ENCODE assay signal across 8 mouse cellular contexts in the genomic region with DNA sequence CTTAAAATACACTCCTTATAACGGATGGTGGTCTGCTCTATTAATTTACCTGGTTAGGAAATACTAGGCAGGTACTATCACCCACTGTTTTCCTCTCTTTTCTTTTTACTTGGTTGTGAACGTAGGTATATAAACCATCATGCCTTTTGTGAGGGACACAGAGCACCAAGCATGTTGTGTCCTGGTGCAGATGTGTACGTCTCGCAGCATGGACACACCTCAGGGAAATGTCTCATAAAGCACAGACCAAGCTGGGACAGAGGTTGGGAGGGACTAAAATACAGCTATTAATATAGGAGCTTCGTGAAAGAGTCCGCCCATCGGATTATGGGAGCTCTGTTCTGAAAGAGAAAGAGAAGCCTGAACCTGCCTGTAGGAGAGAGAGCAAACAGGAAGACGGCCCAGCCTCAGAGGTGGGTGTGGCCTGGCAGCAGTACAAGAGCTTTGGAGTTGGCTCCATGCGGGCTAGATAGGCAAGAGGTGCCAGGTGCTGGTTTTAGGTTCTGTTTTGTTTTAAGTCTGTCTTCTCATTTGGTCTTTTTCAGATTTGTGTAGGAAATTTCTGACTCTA. TPM values are rescaled to one million over a fixed set of nuclear protein-coding genes. Genes with fewer than 3 reads are reported as not detected.
DNase-seq lines count a peak whose midpoint lies in the region; ATAC-seq and TF ChIP-seq lines count a peak whose summit lies in the region.

No protein-coding gene starts in this region.

- TF ChIP-seq EP300 in stomach, postnatal 0 days (optimal IDR thresholded peaks at IDR 0.05): peak; percentile 11

- 0 out of 2 replicates have a peak overlapping the region, but pooled peaks have one; percentile 2 for H3K27ac ChIP-seq in lung, embryonic 14.5 days (ENCODE audit: low read depth)
- H3K27ac ChIP-seq in stomach, postnatal 0 days (replicated peaks): peak overlapping the region; percentile 87
- no peak overlapping the region for H3K27ac ChIP-seq in midbrain, embryonic 11.5 days (ENCODE audit: low read depth, low read length)

- no peaks in the 10 kb centered on the region for H3K36me3 ChIP-seq in lung, embryonic 14.5 days (ENCODE audit: insufficient read depth)
- H3K36me3 ChIP-seq in stomach, postnatal 0 days (ENCODE audit: control insufficient read depth, insufficient read depth, low read length): no peaks in the 10 kb centered on the region
- H3K36me3 ChIP-seq in midbrain, embryonic 11.5 days (ENCODE audit: control insufficient read depth, insufficient read depth, low read length): no peaks in the 10 kb centered on the region

- peak; percentile 73 for DNase-seq in adrenal gland, postnatal 10 days
- no peak for DNase-seq in adrenal gland, postnatal 4 days (ENCODE audit: low spot score in 2 of 2)
- peak; percentile 75 for DNase-seq in A20 (ENCODE audit: low read depth, low spot score)
- DNase-seq in cerebellum, adult 8-10 months: peak; percentile 47
- peak; percentile 83 for DNase-seq in heart, postnatal 4 days
- peak; percentile 69 for DNase-seq in lung, embryonic 14.5 days
- DNase-seq in stomach, postnatal 0 days (ENCODE audit: low spot score): peak; percentile 89
- no peak for DNase-seq in midbrain, embryonic 11.5 days (ENCODE audit: low spot score, missing footprints)

- TF ChIP-seq CTCF in lung, embryonic 14.5 days (IDR thresholded peaks at IDR 0.05; ENCODE audit: low read depth): no peak
- TF ChIP-seq CTCF in stomach, postnatal 0 days (IDR thresholded peaks at IDR 0.05; ENCODE audit: low read depth): peak; percentile 26; the same call in 1 of the 2 replicates

- H3K9ac ChIP-seq in lung, embryonic 14.5 days: no peak overlapping the region
- H3K9ac ChIP-seq in stomach, postnatal 0 days (ENCODE audit: low read length): no peak overlapping the region
- H3K9ac ChIP-seq in midbrain, embryonic 11.5 days (ENCODE audit: low read length): no peak overlapping the region

- ATAC-seq in lung, embryonic 14.5 days (ENCODE audit: insufficient read depth): no peak
- peak; percentile 90 for ATAC-seq in stomach, postnatal 0 days (ENCODE audit: low FRiP score, low TSS enrichment)
- no peak for ATAC-seq in midbrain, embryonic 11.5 days (ENCODE audit: low FRiP score)

- 56% methylated on average over 9 of the region's 9 CpGs for WGBS in lung, embryonic 14.5 days
- WGBS in stomach, postnatal 0 days: 30% methylated on average over 9 of the region's 9 CpGs
- WGBS in midbrain, embryonic 11.5 days: 69% methylated on average over 9 of the region's 9 CpGs

- peaks cover 10% of the 10 kb centered on the region for H3K4me1 ChIP-seq in lung, embryonic 14.5 days (ENCODE audit: insufficient read depth)
- H3K4me1 ChIP-seq in stomach, postnatal 0 days (replicated peaks; ENCODE audit: control insufficient read depth, insufficient read depth): no peaks in the 10 kb centered on the region
- no peaks in the 10 kb centered on the region for H3K4me1 ChIP-seq in midbrain, embryonic 11.5 days (ENCODE audit: control insufficient read depth, insufficient read depth, low read length)

- H3K9me3 ChIP-seq in lung, embryonic 14.5 days (ENCODE audit: low read depth, low read length): no peaks in the 10 kb centered on the region
- H3K9me3 ChIP-seq in stomach, postnatal 0 days (ENCODE audit: control insufficient read depth, low read length): no peaks in the 10 kb centered on the region
- no peaks in the 10 kb centered on the region for H3K9me3 ChIP-seq in midbrain, embryonic 11.5 days (ENCODE audit: control insufficient read depth, low read length)

- no peaks in the 10 kb centered on the region for H3K27me3 ChIP-seq in lung, embryonic 14.5 days (ENCODE audit: insufficient read depth, low read length)
- H3K27me3 ChIP-seq in stomach, postnatal 0 days (ENCODE audit: control insufficient read depth, insufficient read depth, low read length): no peaks in the 10 kb centered on the region
- no peaks in the 10 kb centered on the region for H3K27me3 ChIP-seq in midbrain, embryonic 11.5 days (ENCODE audit: control insufficient read depth, insufficient read depth, low read length)

- H3K4me2 ChIP-seq in lung, embryonic 14.5 days: no peak overlapping the region
- H3K4me2 ChIP-seq in stomach, postnatal 0 days (replicated peaks; ENCODE audit: low read depth): no peak overlapping the region
- H3K4me2 ChIP-seq in midbrain, embryonic 11.5 days: no peak overlapping the region

- H3K4me3 ChIP-seq in lung, embryonic 14.5 days (ENCODE audit: low read depth, low read length): no peak overlapping the region
- no peak overlapping the region for H3K4me3 ChIP-seq in stomach, postnatal 0 days (ENCODE audit: low read depth, low read length)
- no peak overlapping the region for H3K4me3 ChIP-seq in midbrain, embryonic 11.5 days (ENCODE audit: low read depth, low read length)

RNA-seq across cellular contexts. Expression of a gene that starts 10.4 kb away (rescaled TPM):
- not detected for total RNA-seq in adrenal gland, postnatal 10 days (2021)
- total RNA-seq in adrenal gland, postnatal 4 days (2021): not detected
- not detected for total RNA-seq in heart, postnatal 4 days (2021)
- not detected in 2 replicates for polyA plus RNA-seq in lung, embryonic 14.5 days (2014; fragmentation: Nextera tagmentation; extraction: Ambion mirVana)
- not detected in 2 replicates for polyA plus RNA-seq in stomach, postnatal 0 days (2015; fragmentation: Nextera tagmentation; extraction: Ambion mirVana)
- not detected in 2 replicates for polyA plus RNA-seq in midbrain, embryonic 11.5 days (2014; fragmentation: Nextera tagmentation; extraction: Ambion mirVana)

RNA-seq across cellular contexts. Expression of a gene that starts 16.6 kb away (rescaled TPM):
- total RNA-seq in adrenal gland, postnatal 10 days (2021): 10 to 100 TPM; 67.8 to 70.8 TPM
- total RNA-seq in adrenal gland, postnatal 4 days (2021): 10 to 100 TPM; 86.1 to 92.1 TPM
- total RNA-seq in heart, postnatal 4 days (2021): 10 to 100 TPM; 69.3 to 70.3 TPM
- polyA plus RNA-seq in lung, embryonic 14.5 days (2014; fragmentation: Nextera tagmentation; extraction: Ambion mirVana): 66.8 and 72.3 TPM in 2 replicates
- polyA plus RNA-seq in stomach, postnatal 0 days (2015; fragmentation: Nextera tagmentation; extraction: Ambion mirVana): 24.3 and 25.7 TPM in 2 replicates
- 69.1 and 69.3 TPM in 2 replicates for polyA plus RNA-seq in midbrain, embryonic 11.5 days (2014; fragmentation: Nextera tagmentation; extraction: Ambion mirVana)

Comparison
In these comparisons a context has a peak if more than half of its experiments do, and no peak if none do; other contexts are left out.
1. DNase-seq: peak in adrenal gland, postnatal 10 days (single experiment), A20 (single experiment), cerebellum, adult 8-10 months (single experiment), heart, postnatal 4 days (single experiment), lung, embryonic 14.5 days (single experiment) and stomach, postnatal 0 days (single experiment); none in adrenal gland, postnatal 4 days (0 of 2) and midbrain, embryonic 11.5 days (single experiment).